Mouse (Mus musculus) heart, adult 2 months (tissue): ENCODE measurements around the gene Ints11.

Source experiments
- CTCF ChIP-seq: fragments of 200-600 bp; IDR thresholded peaks from 2 replicates; pipeline ENCODE4 v1.8.1; 2022; ENCODE audit warnings: antibody characterized with exemption, mild to moderate bottlenecking, moderate library complexity
- POLR2A ChIP-seq: fragments of 200-500 bp; IDR thresholded peaks from 2 replicates; pipeline ENCODE4 v1.6.1; 2011; ENCODE audit warnings: mild to moderate bottlenecking, low read depth, low read length, control low read depth; ENCODE audit not compliant: insufficient read depth

- TF ChIP-seq POLR2A = no peak
- no peak for TF ChIP-seq CTCF
These were observed 19.4 kb upstream of the Ints11 start for GRCm38 (mm10) chr4:155849792-155850451.
